Mouse (Mus musculus): ENCODE results near the gene Selenof.

Gene Selenof

GRCm38 (mm10) chr3:144570047-144570815 is at the start of gene Selenof, which contains the start of gene Hs2st1:
TSS of gene Selenof (plus strand) at chr3:144570304.
TSS of gene Hs2st1 (minus strand) at chr3:144570181.
- peak; percentile 99 for DNase-seq (ENCODE audit: low spot score)

GRCm38 (mm10) chr3:144527918-144528317 is 42.2 kb upstream of the Selenof start:
- DNase-seq (ENCODE audit: low spot score): no peak

- DNase-seq (ENCODE audit: low spot score): no peak
Measured at GRCm38 (mm10) chr3:144531023-144531422, 39.1 kb upstream of the Selenof start.

- no peak for DNase-seq (ENCODE audit: low spot score)
Measured at GRCm38 (mm10) chr3:144535056-144535455, 35.0 kb upstream of the Selenof start.

- DNase-seq (ENCODE audit: low spot score): no peak
Measured at GRCm38 (mm10) chr3:144537078-144537855, 32.8 kb upstream of the Selenof start.

- no peak for DNase-seq (ENCODE audit: low spot score)
Measured at GRCm38 (mm10) chr3:144539051-144539450, 31.1 kb upstream of the Selenof start.

- no peak for DNase-seq (ENCODE audit: low spot score)
Measured at GRCm38 (mm10) chr3:144540805-144541204, 29.3 kb upstream of the Selenof start.

GRCm38 (mm10) chr3:144541906-144542438 is 28.1 kb upstream of the Selenof start:
- DNase-seq (ENCODE audit: low spot score): no peak

GRCm38 (mm10) chr3:144545152-144545551 is 25.0 kb upstream of the Selenof start:
- no peak for DNase-seq (ENCODE audit: low spot score)

GRCm38 (mm10) chr3:144545832-144546231 is 24.3 kb upstream of the Selenof start:
- DNase-seq (ENCODE audit: low spot score): no peak

GRCm38 (mm10) chr3:144546490-144546889 is 23.6 kb upstream of the Selenof start:
- no peak for DNase-seq (ENCODE audit: low spot score)

- DNase-seq (ENCODE audit: low spot score): peak; percentile 48
Measured at GRCm38 (mm10) chr3:144548186-144548845, 21.8 kb upstream of the Selenof start.

GRCm38 (mm10) chr3:144550036-144550435 is 20.1 kb upstream of the Selenof start:
- DNase-seq (ENCODE audit: low spot score): no peak

GRCm38 (mm10) chr3:144550659-144551058 is 19.4 kb upstream of the Selenof start:
- no peak for DNase-seq (ENCODE audit: low spot score)

GRCm38 (mm10) chr3:144551416-144551815 is 18.7 kb upstream of the Selenof start:
- DNase-seq (ENCODE audit: low spot score): no peak

GRCm38 (mm10) chr3:144553942-144554341 is 16.2 kb upstream of the Selenof start:
- no peak for DNase-seq (ENCODE audit: low spot score)

- DNase-seq (ENCODE audit: low spot score): no peak
Measured at GRCm38 (mm10) chr3:144554503-144554902, 15.6 kb upstream of the Selenof start.

GRCm38 (mm10) chr3:144555144-144555543 is 15.0 kb upstream of the Selenof start:
- no peak for DNase-seq (ENCODE audit: low spot score)

- DNase-seq (ENCODE audit: low spot score): no peak
Measured at GRCm38 (mm10) chr3:144556625-144557324, 13.3 kb upstream of the Selenof start.

GRCm38 (mm10) chr3:144558274-144558673 is 11.8 kb upstream of the Selenof start:
- DNase-seq (ENCODE audit: low spot score): no peak

- no peak for DNase-seq (ENCODE audit: low spot score)
Measured at GRCm38 (mm10) chr3:144561511-144562250, 8.4 kb upstream of the Selenof start.

Data from layer of hippocampus, adult 11-12 months (tissue).